Mouse (Mus musculus) Muller cell, postnatal 12 days (primary cell): Measurements from ENCODE around the gene Hivep3.

ENCODE experiments used
- DNase-seq: peaks from one replicate; pipeline ENCODE4 v3.0.0-alpha.2; 2015; ENCODE audit errors: inconsistent ontology term

Hivep3 gene

DNA sequence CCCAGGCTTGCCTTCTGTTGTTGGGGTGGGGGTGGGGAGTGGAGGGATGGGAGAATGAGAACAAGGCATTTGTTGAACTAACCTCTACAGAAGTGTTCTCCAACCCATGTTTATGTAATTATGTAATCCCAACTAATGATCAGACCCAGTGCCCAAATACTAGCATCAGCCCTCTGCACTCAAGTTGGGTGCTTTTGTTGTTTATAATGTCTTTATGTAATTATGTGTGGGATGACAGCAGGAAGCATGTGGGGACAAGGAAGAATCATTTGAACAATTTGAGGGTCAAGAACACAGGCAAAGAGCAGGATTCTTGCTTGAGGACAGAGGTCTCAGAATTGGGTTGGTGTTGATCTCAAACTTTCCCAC is 82.2 kb downstream of the Hivep3 start:
- no peak for DNase-seq

GRCm38 (mm10) chr4:119816620-119817356 is 83.2 kb downstream of the Hivep3 start:
- DNase-seq, result peak; percentile 24

DNA sequence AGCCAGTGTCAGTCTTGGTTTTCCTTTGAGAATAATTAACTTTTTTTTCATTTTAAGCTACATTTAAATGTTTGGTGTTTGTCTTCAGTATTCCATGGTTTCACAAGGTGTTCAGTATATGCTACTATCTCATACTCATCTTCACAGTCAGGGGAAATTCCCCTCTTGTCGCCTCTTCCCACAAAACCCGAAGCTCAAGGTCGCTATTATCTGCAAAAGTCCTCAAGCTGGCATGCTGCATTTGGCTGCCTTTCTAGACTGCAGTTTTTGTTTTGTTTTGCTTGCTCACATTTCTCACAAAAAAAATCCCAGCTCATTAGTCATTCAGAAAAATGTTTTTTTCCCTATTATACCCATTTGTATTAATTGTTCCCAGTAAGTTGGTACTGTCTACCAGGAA is 92.4 kb downstream of the Hivep3 start:
- peak; percentile 30 for DNase-seq

DNA sequence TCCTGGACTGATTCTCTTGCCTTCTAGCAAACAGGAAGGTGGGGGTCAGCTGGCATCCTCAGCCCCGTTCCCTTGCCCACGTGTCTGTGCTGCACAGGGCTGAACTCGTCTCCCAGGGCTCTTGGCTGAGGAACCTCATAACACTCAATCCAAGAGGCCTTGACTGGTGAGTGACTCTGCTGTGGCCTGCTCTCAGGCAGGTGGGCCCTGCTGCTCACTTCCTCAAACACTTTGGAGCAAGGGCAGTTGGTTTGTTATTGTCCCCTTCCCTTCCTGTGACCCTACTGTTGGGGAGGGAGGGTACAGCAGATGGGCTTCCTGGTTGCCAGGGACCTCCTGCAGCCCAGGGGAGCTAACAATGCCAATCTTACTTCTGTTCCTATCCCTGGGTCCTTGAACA is 94.8 kb downstream of the Hivep3 start:
- DNase-seq, result no peak

- no peak for DNase-seq
Observed at GRCm38 (mm10) chr4:119828996-119829395, 95.4 kb downstream of the Hivep3 start.

DNA sequence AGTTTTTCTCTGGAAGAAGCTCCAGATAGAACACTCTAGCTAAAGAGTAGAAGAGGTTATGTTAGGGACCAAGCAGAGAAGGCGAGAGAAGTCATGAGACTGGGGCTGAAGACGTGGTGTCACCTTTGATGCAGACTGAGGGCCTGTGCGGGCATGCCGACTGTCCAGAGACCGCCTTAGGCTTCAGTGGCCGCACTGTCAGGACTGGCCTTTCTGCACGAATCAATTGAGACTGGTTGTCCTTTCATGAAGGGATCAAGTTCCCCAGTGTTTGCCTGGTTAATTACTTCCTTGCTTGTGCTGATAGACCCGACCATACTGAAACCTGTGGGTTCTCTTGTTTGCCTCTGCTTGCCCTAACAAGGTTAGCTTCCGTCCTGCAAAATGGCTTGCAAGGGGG is 99.7 kb downstream of the Hivep3 start:
- DNase-seq, result no peak

DNA sequence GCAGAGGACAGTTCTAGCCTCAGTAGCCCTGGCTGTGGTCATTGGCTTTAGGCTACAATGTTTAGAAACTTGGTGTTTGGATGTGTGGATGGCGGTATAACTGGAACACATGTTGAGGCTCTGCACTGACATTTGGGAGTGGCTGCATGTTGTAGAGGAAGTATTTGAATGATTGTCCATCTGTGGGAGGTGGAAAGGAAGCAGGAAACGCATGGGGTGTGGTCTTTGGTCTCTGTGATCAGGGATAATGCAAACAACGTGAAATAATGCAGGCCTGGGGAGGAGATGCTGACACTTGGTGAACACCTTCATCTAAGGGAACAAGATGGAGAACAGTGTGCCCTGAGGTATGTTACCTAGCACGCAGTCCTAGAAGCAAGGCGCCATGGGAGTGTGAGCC is 100.3 kb downstream of the Hivep3 start:
- DNase-seq, result no peak

GRCm38 (mm10) chr4:119836181-119836580 is 102.6 kb downstream of the Hivep3 start:
- no peak for DNase-seq

DNA sequence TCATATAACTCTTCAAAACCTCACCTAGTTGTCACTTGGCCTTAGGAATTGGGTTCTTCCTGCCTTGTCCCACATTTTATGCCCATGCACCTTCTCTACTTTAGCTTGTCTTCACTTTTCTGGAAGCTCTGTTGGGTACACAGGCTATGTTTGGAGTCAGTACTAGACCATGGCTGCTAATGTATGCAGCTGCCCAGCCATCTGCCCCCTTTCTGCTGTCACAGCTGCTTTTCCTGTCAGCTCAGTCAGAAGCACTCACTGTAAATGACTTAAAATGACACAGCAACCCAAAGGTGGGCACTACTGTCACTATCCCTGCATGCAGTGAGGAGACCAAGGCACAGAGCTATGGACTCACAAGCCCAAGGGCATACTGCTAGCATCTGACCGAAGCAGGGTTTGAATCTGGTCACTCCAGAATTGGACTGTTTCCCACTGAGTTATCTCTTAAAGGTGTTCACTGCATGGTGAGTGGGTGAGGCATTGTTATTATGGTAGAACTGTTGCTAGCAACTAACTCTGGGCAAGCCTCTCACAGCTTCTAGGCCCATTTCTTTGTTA is 104.0 kb downstream of the Hivep3 start:
- DNase-seq, result no peak

GRCm38 (mm10) chr4:119838308-119838707 is 104.7 kb downstream of the Hivep3 start:
- no peak for DNase-seq

GRCm38 (mm10) chr4:119843294-119843693 is 109.7 kb downstream of the Hivep3 start:
- no peak for DNase-seq

DNA sequence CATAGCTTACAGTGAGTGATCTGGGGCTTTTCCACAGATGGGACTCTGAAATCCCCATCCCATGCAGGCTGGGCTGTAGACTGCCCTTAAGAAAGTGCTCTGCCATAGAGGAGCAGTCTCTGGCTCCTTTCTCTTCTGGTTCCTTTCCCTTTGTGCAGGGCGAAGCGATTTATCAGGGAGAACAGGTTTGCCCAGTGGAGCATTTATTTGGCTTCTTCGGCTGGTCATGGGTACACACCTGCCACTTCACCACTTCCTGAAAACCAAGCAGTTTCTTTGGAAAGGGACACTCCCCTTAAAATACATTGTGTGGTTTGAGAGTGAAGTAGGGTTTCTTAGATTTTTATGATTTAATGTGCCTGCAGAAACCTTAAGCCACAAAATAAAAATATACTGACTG is 110.7 kb downstream of the Hivep3 start:
- DNase-seq, result no peak

- DNase-seq, result no peak
Observed at GRCm38 (mm10) chr4:119845596-119846161, 112.1 kb downstream of the Hivep3 start.

DNA sequence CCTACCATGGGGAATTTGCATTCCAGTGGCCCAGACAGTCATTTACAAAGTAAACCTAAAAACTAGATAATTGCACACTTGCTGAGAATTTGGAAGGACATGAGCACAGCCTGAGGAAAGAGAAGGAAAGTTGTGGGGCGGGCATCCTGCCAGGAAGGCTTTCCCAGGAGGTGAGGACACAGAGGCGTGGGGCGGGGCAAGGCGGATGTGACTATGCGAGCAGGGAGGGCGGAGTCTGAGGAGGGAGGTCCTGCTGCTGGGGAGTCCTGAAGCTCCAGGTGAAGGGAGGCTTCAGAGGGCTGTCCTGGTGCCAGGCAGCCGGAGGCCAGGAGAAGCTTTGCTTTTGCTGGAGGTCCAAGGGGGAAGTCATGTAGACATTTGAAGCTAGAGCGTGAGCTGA is 118.9 kb downstream of the Hivep3 start:
- DNase-seq, result peak; percentile 12

DNA sequence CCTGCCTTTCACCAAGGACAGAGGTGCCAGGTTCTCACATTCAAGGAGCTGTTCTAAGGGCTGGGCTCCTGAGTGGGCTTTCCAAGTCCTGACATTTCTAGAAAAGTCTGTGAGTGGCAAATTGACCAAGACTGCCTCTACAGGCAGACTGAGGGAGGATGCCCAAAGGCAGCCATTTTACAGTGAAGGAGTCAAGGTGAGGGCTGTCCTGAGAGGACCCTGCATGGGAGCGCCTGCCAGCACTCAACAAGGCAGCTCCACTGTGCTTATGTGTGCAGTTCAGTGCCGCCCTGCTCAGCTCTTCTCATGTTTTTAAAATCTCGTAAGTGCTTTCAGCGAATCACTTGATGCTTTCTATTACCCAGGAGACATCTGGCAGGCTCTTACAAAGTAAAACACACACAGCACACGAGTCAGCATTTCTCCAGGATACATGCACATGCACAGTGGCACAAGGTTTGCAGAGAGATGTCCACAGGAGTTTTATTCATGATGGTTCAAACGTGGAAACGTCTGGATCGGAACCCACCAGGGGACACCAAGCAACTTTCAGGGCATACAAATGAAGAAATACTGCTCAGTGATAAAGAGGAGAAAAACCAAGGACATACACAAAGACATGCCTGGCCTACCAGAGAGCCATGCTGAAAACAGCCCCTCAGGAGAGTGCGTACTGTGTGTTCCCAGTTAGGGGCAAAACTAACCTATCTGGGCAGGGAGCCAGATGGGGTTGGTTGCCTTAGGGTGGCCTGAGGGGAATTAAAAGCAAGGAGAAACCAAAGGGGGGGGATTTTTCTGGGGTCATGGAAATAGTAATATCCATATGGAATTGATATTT is 120.9 kb downstream of the Hivep3 start:
- DNase-seq, result no peak

DNA sequence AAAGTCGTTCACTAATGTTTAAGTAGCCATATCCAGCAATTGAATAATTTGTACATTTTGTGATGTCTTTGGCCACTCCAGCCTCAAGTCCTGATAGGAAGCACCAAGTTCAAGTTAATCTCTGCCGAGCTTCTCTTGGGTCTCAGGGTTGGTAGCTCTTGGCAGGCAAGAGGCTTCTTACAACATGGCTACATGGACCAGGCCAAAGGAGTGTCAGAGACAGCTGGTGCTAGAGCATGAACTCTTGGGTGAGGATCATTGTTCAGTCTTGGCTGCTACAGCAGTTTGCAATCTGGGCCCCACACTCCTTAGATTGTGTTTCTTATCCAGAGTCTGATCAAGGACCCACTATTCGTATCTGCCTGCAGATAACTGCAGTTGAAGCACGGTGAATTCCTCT is 125.9 kb downstream of the Hivep3 start:
- no peak for DNase-seq

- no peak for DNase-seq
Observed at GRCm38 (mm10) chr4:119861001-119861400, 127.4 kb downstream of the Hivep3 start.

- DNase-seq, result peak; percentile 55
Observed at GRCm38 (mm10) chr4:119865827-119866455, 132.4 kb downstream of the Hivep3 start.

GRCm38 (mm10) chr4:119867132-119867531 is 133.5 kb downstream of the Hivep3 start:
- no peak for DNase-seq

DNA sequence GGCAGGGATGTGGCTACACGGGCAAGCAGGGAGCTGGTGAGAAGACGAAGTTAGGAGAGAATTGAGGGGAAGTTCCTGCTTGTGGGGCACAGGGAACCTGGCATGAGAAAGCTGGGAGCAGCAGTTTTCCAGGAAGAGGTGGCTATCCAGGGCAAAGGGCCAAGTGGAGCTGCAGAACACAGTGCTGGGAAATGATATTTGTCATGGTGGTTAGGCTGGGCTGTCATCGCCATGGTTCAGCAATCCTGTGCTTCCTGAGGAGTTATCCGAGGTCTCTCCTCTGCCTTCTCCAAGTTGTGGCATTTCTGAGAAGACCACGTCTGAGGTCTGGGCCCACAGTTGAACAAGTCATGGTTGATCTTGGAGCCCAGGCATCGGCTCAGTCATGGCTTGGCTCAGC is 136.8 kb downstream of the Hivep3 start:
- peak; percentile 43 for DNase-seq

DNA sequence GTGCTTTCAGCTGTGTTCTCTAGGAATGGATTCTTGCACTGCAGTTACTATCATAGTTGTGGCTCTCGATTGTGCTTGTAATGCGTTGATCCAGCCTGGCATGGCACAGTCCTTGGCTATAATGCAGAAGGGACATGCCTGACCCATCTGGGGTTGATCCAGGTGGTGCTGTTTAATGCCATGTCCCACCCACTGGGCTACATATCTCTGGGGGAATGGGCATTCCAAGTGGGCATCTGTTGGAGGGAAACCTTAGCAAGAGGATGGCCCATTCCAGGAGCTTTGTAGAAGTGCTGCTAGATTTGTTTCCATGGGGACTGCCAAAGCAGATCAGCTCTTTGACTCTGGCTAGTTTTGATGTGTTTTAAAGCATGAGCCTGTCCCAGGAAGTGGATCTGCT is 137.9 kb downstream of the Hivep3 start:
- DNase-seq, result no peak
